In genomic region chr3:60516054-60516674, GRCm38 (mm10) we compare ENCODE assay signal across 9 mouse cellular contexts. TPM values are rescaled to one million over a fixed set of nuclear protein-coding genes. Genes with fewer than 3 reads are reported as not detected.
A peak's percentile ranks its signal among the peaks of the same experiment; 100 is the strongest.
DNase-seq lines count a peak whose midpoint lies in the region; ATAC-seq and TF ChIP-seq lines count a peak whose summit lies in the region.
"Had no signal": no experiment of that assay in that cellular context is flagged by ENCODE, and none has a peak within 500 bp of the region (broad histone marks: within the 10 kb centered on the region; RNA-seq: fewer than 3 reads in every experiment).

No protein-coding gene starts in this region.

- H3K27ac ChIP-seq in hindbrain, embryonic 14.5 days: no peak overlapping the region
- H3K27ac ChIP-seq in hindbrain, embryonic 13.5 days: no peak overlapping the region
- H3K27ac ChIP-seq in cortical plate, adult 2 months (ENCODE audit: insufficient read depth, low read length): no peak overlapping the region
- peak overlapping the region; percentile 66 to 70 for H3K27ac ChIP-seq in heart, embryonic 14.5 days (replicated peaks in 1 of 2; ENCODE audit: control insufficient read depth in 1 of 2, insufficient read depth in 1 of 2, low read depth in 2 of 2, low read length in 2 of 2)
- H3K27ac ChIP-seq: midbrain, embryonic 12.5 days had no signal

- no peak for TF ChIP-seq POLR2A in cortical plate, adult 2 months (IDR thresholded peaks at IDR 0.05; ENCODE audit: extremely low read depth, insufficient read depth, low read length)

- no peak overlapping the region for H3K4me3 ChIP-seq in hindbrain, embryonic 14.5 days (replicated peaks; ENCODE audit: low read length)
- H3K4me3 ChIP-seq in hindbrain, embryonic 13.5 days: no peak overlapping the region
- H3K4me3 ChIP-seq in cortical plate, adult 2 months (ENCODE audit: insufficient read depth, low read length): no peak overlapping the region
- H3K4me3 ChIP-seq in heart, embryonic 14.5 days (ENCODE audit: control insufficient read depth in 1 of 2, insufficient read depth in 1 of 2, low read depth in 1 of 2, low read length in 2 of 2): no peak overlapping the region
- H3K4me3 ChIP-seq: midbrain, embryonic 12.5 days had no signal

- 40% methylated on average over 12 of the region's 12 CpGs for WGBS in hindbrain, embryonic 14.5 days
- 41% methylated on average over 12 of the region's 12 CpGs for WGBS in hindbrain, embryonic 13.5 days
- WGBS in heart, embryonic 14.5 days: 32% methylated on average over 12 of the region's 12 CpGs
- 24% methylated on average over 12 of the region's 12 CpGs for WGBS in large intestine, adult 2 months

- H3K4me1 ChIP-seq in hindbrain, embryonic 14.5 days (replicated peaks; ENCODE audit: control insufficient read depth, insufficient read depth, low read length): 0 out of 2 replicates have a peak, but pooled peaks cover 6% of the 10 kb centered on the region
- H3K4me1 ChIP-seq in hindbrain, embryonic 13.5 days (replicated peaks): peaks cover 4% of the 10 kb centered on the region; the same call in 1 of the 2 replicates
- no peaks in the 10 kb centered on the region; the same call in 1 of the 2 replicates for H3K4me1 ChIP-seq in cortical plate, adult 2 months (ENCODE audit: control insufficient read depth, insufficient read depth, low read length)
- H3K4me1 ChIP-seq in heart, embryonic 14.5 days (ENCODE audit: control insufficient read depth in 2 of 2, insufficient read depth in 2 of 2, low read length in 2 of 2): peaks cover 16 to 36% of the 10 kb centered on the region in 2 experiments

- H3K4me2 ChIP-seq in hindbrain, embryonic 14.5 days (replicated peaks): no peak overlapping the region
- H3K4me2 ChIP-seq in hindbrain, embryonic 13.5 days: no peak overlapping the region
- peak overlapping the region; percentile 21; the same call in 1 of the 2 replicates for H3K4me2 ChIP-seq in heart, embryonic 14.5 days (ENCODE audit: low read length)
- H3K4me2 ChIP-seq: midbrain, embryonic 12.5 days had no signal

- no peak for DNase-seq in hindbrain, embryonic 14.5 days (ENCODE audit: low spot score)
- DNase-seq in ES-CJ7 (ENCODE audit: low read depth, low spot score): peak; percentile 63
- peak; percentile 24 for DNase-seq in large intestine, adult 2 months (ENCODE audit: low read depth, low spot score)
- DNase-seq in thymus, postnatal 10 days (ENCODE audit: low spot score in 2 of 2): peak; percentile 79 to 84

- no peaks in the 10 kb centered on the region for H3K36me3 ChIP-seq in hindbrain, embryonic 14.5 days (replicated peaks; ENCODE audit: control insufficient read depth, insufficient read depth)
- H3K36me3 ChIP-seq in hindbrain, embryonic 13.5 days: no peaks in the 10 kb centered on the region
- no peaks in the 10 kb centered on the region for H3K36me3 ChIP-seq in heart, embryonic 14.5 days (ENCODE audit: control insufficient read depth, insufficient read depth, low read length)
- H3K36me3 ChIP-seq: midbrain, embryonic 12.5 days had no signal

- H3K27me3 ChIP-seq in hindbrain, embryonic 14.5 days (ENCODE audit: control insufficient read depth, insufficient read depth, low read length): no peaks in the 10 kb centered on the region
- H3K27me3 ChIP-seq in hindbrain, embryonic 13.5 days: no peaks in the 10 kb centered on the region
- H3K27me3 ChIP-seq in heart, embryonic 14.5 days (ENCODE audit: control insufficient read depth, insufficient read depth, low read length): no peaks in the 10 kb centered on the region
- H3K27me3 ChIP-seq: midbrain, embryonic 12.5 days had no signal

- no peak overlapping the region for H3K9ac ChIP-seq in hindbrain, embryonic 14.5 days
- H3K9ac ChIP-seq in hindbrain, embryonic 13.5 days: no peak overlapping the region
- no peak overlapping the region for H3K9ac ChIP-seq in heart, embryonic 14.5 days (ENCODE audit: low read length)
- H3K9ac ChIP-seq: midbrain, embryonic 12.5 days had no signal

- ATAC-seq in hindbrain, embryonic 14.5 days (ENCODE audit: low FRiP score): peak; percentile 17; the same call in 1 of the 2 replicates
- no peak for ATAC-seq in hindbrain, embryonic 13.5 days (ENCODE audit: low FRiP score)
- ATAC-seq in heart, embryonic 14.5 days (ENCODE audit: insufficient number of reproducible peaks, insufficient read depth, low FRiP score, low read depth): no peak
- peak; percentile 91 for ATAC-seq in monocyte, adult 5-6 weeks (replicated peaks; ENCODE audit: insufficient number of reproducible peaks, low FRiP score, low TSS enrichment, poor library complexity, severe bottlenecking)

- H3K9me3 ChIP-seq in hindbrain, embryonic 14.5 days (ENCODE audit: control insufficient read depth, low read length): no peaks in the 10 kb centered on the region
- no peaks in the 10 kb centered on the region for H3K9me3 ChIP-seq in hindbrain, embryonic 13.5 days
- no peaks in the 10 kb centered on the region for H3K9me3 ChIP-seq in heart, embryonic 14.5 days (ENCODE audit: control insufficient read depth, low read length)
- H3K9me3 ChIP-seq: midbrain, embryonic 12.5 days had no signal

- peak; percentile 24; the same call in 1 of the 2 replicates for TF ChIP-seq CTCF in cortical plate, adult 2 months (IDR thresholded peaks at IDR 0.05; ENCODE audit: extremely low read depth, insufficient read depth, low read length)

RNA-seq across cellular contexts. Expression of gene Mbnl1, which starts 43.5 kb away (rescaled TPM):
- polyA plus RNA-seq in hindbrain, embryonic 14.5 days (2014; fragmentation: Nextera tagmentation; extraction: Ambion mirVana): 63.2 TPM in 2 replicates
- polyA plus RNA-seq in hindbrain, embryonic 13.5 days (2015; fragmentation: Nextera tagmentation; extraction: Ambion mirVana): 46.9 and 49.9 TPM in 2 replicates
- polyA plus RNA-seq in cortical plate, adult 2 months (2012; rRNA removed): 47.1 and 49.0 TPM in 2 replicates
- polyA plus RNA-seq in heart, embryonic 14.5 days (2014; fragmentation: Nextera tagmentation; extraction: Ambion mirVana): 92.7 and 93.2 TPM in 2 replicates
- 30.5 and 62.8 TPM in 2 replicates for polyA plus RNA-seq in large intestine, adult 2 months (2012; rRNA removed)
- 804 to 1,126 TPM (median 952 TPM) in 3 replicates for total RNA-seq in monocyte, adult 5-6 weeks (2017)

Comparison
In these comparisons a context has a peak if more than half of its experiments do, and no peak if none do; other contexts are left out.
1. ATAC-seq: peak in hindbrain, embryonic 14.5 days (single experiment) and monocyte, adult 5-6 weeks (single experiment); none in hindbrain, embryonic 13.5 days (single experiment) and heart, embryonic 14.5 days (single experiment).
2. H3K27ac ChIP-seq: peak in heart, embryonic 14.5 days (2 of 2); none in hindbrain, embryonic 14.5 days (single experiment), hindbrain, embryonic 13.5 days (single experiment) and cortical plate, adult 2 months (single experiment).